Mouse (Mus musculus) 3134 (cell line): ENCODE data around the gene Prune1.

Source experiments
- DNase-seq: peaks from one replicate; pipeline ENCODE4 v3.0.0-alpha.2; 2011; ENCODE audit warnings: low spot score; ENCODE audit not compliant: insufficient read length; ENCODE audit errors: extremely low read depth

Gene Prune1

DNA sequence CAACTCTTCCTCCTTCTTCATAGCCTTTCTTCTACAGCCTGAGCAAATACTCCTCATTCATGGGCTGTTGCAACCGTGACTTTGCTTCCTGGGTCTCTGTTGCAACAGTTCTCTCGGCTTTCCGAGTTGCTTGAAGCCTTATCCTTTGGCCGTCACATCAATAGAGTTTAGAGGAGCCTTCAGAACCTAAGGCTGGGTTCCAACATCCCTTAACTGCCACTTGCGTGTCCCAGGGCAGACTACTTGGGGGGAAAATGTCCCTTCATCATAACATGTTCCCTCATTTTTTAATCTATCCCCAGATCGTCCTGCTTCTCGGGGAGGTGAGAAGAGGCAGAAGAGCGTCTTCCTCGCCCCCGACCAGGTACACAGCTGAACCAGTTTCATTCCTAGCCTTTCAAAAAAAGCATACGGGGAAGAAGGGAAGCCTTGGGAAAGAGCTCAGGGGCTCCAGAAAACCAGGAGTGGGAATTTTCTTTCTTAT is 547 bp upstream of the Prune1 start:
- DNase-seq = peak; percentile 52

DNA sequence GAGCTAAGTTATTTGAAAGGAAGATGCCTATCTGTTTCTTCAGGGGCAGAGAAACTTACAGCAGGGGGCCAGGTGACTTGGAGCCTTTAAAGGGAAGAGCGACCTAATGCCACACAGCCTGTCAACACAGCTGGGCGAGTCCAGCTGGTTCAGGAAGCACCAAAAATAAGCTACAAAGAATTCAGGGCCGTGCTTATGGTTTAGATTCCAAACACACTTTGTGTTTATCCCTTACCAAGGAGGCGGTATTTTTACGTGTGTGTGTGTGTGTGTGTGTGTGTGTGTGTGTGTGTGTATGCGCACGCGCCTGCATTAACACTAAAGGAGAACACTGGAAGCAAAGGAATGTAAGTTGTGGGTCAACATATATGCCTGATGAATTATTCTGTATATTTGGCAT is 1.1 kb downstream of the Prune1 start:
- no peak for DNase-seq

DNA sequence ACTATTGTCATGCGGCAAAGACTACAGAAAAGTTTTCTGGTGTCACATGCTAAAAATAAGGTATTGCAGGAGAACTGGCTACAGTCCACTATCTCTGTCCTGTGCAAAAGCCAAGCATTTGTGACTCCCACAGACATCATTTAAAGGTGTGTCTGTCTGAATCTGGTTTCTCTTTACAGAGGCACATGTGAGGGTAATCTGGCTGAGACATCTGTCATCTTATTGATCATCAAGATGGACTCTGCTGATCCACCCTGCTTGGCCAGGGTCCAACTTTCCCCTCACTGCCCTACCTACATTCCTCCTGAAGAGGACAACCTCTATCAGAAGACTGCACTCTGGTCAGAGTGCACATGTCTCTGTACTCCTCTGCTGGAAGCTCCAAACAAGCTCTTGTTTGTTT is 4.7 kb downstream of the Prune1 start:
- no peak for DNase-seq

DNA sequence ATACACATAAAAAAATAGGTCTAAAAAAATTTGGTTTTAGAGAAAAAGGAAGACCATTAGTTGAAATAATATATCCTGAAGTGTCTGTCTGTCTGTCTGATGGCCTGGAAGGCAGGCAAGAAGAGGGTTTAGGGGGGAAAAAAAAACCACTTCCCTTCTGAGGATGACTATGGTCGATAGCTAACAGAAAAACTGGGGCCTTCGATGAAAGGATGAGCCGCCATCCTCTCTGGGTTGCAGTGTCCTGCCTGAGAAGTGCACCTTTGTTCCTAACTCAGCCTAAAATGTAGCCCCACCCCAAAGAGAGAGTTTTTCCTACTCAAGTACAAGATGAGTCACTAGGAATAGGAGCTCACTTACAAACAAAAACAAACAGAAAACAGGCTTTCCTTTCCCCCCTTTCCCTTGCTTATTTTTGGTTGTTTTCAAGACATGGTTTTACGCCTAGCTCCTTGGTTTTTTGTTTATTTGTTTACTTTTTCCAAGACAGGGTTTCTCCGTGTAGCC is 5.4 kb downstream of the Prune1 start:
- DNase-seq = no peak

DNA sequence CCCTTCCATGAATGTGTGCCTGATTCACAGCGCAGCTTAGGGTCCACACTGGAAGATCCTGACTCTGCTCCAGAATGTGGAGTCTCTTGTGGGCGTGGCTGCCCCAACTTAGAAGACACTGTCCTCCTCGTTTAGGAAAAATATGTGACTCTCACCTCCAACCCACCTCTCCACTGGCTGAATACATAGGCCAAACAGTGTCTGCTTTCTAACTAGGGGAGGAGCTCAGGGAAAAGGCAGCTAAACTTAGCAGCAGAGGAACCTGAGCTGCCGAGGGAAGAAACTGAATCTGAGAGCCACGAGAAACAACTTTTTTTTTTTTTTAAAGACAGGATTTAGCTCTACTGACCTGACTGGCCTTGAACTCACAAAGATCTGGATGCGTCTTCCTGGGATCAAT is 6.7 kb downstream of the Prune1 start:
- no peak for DNase-seq

DNA sequence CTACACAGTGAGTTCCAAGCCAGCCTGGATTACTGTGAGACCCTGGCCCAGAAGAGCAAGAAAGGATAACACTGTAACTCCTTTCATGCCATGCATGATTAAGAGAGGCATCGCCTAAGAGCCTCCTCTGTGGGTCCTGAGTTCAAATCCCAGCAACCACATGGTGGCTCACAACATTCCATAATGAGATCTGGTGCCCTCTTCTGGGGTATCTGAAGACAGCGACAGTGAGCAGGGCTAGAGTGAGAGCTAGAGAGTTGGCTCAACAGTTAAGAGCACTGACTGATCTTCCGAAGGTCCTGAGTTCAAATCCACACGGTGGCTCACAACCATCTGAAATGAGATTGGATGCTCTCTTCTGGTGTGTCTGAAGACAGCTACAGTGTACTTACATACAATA is 7.4 kb downstream of the Prune1 start:
- DNase-seq = no peak

DNA sequence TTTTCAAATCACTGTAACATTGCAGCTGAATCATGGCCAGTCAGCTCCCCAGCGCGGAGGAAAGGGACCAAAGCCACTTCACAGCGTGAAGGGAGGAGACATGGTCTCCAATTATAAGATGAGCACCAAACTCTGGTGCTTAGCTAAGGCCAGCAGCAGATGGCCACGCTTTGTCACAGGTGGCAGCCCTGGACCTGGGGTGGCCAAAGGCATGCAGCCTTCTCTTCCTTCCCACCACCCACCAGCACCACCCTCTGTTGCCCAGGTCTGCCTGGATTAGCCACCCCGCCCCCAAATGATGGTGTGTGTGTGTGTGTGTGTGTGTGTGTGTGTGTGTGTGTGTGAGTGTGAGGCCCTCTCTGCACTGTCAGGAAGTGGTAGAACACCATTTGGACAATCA is 8.4 kb downstream of the Prune1 start:
- no peak for DNase-seq

DNA sequence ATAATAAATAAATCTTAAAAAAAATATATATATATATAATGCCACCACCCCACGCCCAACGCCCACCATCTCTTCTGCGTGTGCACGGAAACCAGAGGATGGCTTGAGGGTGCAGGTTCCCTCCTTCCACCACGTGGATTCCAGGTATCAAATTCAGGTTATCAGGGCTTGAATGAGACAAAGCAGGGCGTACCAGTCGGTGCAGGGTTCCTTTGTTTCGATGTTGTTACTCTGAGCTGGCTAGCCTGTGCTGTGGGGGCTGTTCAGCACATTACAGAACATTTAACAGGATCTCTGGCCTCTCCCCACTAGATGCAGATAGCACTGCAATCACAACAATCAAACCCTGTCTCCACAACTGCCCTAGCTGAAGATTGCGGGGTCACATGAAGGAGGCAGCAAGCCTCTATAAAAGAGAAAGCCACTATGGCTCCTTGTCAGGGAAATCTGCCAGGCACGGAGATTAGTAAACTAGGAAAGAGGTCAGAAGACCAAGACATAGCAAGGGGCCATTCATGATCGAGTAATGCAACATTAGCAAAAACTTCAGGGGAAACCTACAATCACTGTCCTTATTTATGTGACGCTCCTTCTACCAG is 11.0 kb downstream of the Prune1 start:
- no peak for DNase-seq

DNA sequence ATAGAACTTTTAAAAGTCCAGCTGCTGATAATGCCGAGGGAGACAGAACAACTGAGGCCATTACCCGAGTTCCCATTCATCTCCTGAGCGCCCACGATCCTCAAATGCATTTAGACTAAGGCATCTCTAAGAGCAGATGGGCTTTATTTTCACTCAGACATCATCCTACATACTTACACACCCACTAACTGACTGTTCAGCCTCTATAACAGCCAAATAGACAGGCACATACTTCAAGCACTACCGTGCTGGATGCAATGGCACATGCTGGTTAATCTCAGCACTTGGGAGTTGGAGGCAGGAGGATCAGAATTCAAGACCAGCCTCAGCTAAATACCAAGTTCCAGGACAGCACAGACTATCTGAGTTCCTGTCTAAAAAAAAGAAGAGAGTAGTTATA is 12.1 kb downstream of the Prune1 start:
- DNase-seq = no peak

DNA sequence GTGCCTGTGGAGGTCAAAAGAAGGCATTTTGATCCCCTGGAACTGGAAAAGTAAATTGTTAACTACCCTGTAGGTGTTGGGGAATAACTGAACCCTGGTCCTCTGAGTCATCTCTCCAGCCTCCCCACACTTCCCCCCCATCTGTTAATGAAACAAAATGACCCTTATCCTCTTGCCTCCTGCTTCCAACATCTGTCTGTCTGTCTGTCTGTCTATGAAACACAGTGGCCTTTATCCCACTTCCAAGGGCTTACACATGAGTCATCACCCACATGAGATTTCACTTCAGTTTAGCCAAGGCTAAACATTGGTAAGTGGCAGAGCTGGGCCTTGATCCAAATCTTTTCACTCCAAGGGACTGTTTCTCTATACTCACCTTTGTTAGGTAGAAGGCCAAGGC is 14.0 kb downstream of the Prune1 start:
- peak; percentile 43 for DNase-seq

DNA sequence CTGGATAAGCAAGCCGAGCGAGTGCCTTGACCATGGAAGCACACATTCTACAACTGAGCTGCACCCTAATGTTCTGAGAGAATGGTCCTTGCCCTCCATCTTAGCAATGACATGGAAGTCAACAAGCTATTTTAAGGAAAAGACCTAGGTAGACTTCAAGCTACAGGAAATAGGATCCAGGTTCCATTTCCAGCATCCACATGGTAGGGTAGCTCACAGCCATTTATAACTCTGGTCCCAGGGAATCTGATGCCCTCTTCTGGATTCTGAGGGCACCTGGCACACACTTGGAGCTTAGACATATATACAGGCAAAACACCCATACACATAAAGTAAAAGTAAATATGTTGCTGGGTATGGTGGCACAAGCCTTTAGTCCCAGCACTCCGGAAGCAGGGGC is 15.8 kb downstream of the Prune1 start:
- DNase-seq = no peak

DNA sequence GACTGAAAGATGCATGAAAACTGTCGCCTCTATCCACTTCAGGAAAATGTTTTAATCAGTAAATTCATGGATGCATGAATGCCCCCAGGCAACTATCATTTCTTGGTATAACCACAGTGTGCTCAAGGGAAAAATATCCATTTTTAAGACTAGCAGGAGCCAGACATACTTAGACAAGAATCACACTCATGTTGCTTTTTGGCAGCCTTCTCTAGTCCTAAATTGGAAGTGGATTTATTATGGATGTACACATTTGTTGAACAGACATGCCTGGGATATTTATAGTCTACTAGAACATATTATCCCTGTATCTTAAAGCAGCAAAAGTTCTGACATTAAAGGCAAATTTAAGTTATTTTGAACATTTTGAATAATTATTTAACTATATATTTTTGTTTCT is 17.2 kb downstream of the Prune1 start:
- no peak for DNase-seq

DNA sequence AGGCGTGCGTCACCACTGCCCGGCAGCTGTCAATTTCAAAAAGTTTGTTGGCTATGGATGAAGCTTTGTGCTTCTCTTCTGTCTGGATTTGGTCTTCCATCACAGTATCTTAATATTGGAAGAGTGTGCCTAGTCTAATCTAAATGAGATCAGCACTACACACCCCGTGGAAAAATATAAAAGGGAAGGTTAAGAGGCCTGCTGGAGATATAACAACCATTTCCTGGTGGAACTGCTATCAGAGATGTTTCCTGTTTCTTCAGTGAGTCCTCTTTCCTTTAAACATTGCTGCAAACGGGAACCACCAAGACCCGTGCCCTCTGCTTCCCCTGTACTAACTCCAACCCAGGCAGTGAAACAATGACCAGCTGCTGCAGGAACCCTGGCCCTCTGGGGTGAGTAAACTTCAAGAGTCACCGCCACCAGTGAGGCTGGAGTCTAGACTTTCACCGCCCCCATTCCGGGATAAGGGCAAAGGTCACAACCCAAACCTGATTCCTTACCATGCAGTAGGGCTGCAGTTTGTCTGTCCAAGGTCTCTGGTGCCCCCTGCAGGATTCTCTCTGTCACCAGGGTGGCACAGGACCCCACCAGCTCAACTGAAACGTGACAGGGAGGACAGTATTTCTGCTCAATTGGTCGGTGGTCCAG is 18.7 kb downstream of the Prune1 start:
- DNase-seq = no peak

DNA sequence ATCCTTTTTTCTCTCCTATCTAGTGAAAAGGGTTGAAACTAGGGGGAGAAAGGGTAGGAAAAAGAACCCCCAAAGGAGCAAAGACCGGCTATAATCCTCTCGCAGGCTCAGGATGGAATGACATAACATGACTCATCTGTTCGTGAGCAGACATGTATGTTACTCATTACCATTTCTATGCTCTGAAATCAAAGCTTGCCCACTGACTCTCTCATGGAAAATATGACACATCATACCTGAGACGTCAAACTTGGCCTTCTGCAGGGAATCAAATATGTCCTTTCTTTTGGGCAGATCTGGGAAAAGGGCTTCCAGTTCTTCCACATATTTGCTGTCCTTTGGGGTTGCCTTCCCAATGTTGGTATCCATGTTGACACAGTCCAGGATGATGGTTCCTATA is 19.9 kb downstream of the Prune1 start:
- no peak for DNase-seq

DNA sequence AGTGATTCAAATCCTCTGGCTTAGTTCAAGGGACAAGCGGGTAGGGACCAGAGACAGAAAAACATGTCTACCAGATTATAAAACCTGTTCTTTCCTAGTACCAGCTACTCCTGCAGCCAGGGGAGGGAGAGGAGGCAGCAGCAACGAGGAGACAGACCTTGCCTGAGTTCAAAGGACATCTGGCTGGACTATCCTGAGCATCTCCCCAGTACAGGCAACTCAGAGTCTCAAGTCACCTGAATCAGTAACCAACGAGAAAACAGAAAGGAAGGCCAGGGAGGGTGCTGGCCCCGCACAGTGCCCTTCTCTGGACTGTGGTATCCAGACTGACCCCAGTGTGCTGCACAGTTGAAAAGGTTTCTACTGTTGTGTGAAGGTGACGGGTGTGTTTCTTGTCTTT is 24.9 kb downstream of the Prune1 start:
- no peak for DNase-seq

DNA sequence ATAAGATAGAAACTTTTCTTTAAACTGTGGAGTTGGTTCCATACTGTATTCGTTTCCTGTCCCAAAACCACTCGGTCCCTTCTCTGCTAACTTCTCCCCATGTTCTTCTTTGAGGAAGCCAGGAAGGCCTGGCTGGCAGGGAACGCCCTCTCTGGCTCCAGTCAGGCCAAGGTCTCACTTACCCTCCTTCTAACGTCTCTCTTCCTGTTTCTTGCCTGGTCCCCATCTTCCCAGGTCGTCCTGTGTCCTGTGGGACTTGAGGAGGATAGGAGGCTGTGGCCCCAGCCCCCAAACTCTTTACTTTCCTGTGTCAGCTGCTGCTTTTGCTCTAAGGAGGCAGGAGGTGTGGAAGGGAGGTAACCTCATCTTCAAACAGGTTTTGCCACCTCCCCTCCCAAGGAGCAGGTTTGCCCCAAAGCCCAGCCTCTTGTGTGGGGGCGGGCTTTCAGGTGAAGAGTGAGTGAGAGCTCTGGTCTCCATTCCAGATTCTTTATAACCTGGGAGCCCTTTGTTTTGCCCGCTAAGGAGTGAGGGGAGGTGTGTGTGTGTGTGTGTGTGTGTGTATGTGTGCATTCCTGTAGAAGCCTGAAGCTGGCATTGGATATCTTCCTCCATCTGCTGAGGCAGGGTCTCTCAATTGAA is 31.0 kb downstream of the Prune1 start, which contains the start of gene Bnipl:
Gene Bnipl, minus strand, starts transcription at position 411 of the 642 bp plus-strand sequence.
- no peak for DNase-seq

DNA sequence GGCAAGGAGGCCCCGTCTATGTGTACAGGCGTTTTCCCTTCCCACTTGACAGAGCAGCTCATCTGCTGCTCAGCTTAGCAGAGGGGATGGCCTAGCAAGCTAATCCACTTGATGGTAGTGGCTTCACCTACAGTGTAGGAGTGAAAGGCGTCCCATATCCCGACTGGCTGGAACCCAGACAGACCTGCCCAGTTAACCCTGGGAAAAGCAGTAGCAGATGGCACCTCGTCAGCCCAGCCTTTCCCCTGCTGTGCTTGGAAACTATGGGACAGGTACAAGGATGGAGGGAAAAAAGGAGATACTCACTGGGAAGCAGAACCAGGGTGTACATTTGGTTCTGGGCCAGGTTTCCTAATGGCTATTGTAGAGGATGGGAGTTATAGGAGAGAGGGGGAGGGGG is 31.5 kb downstream of the Prune1 start:
- no peak for DNase-seq

DNA sequence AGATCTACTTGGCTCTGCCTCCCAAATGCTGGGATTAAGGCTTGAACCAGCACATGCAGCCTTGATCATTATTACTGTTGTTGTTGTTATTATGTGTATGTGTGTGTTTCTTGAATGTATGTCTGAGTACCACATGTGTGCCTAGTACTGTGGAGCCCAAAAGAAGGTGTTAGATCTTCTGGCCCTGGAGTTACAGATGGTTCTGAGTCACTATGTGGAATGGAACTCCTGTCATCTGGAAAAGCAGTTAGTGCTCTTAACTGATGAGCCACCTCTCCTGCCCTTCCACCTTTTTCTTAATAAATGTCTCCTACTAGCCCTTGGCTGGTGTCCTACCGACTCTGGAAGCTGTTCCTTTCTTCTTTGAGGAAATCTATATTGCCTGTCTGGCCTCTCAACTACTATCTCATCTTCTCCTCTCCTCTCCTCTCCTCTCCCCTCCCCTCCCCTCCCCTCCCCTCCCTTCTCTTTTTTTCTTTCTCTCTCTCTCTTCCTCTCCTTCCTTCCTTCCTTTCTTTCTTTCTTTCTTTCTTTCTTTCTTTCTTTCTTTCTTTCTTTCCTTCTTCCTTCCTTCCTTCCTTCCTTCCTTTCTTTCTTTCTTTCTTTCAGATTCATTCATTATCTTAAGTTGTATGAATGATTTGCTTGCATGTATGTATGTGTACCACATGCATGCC is 34.1 kb downstream of the Prune1 start:
- DNase-seq = no peak

DNA sequence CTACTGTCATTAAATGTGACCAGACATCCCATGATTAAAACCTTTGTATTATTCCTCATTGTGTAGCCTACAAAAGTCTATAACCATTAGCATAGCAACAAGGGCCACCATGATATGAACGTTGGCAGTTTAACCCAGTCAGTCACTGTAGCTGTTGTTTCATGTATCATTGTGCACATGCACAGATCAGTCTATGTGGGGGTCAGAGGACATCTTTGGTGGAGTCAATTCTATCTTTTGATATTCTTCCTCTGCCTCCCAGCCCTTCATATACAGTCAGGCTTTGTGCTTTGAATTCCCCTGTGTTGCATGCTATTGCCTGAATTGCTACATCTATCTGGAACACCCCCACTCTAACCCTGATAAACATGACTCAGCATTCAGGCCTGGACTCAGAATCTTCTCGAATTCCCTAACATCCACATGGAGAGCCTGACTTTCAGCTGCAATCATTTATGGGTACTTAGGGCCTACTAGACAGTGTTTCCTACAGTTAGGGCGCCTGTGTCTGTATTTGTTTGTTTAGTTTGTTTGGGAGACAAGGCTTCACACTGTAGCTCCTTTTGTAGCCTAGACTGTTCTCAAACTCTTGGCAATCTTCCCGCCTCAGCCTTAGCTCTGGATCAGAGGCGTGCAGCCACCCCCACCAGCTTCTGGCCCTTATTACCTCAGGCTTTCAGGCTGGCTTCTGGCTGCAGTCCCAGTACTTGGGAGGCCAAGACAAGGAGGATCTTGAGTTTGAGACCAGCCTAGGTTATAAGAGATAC is 35.2 kb downstream of the Prune1 start:
- peak; percentile 62 for DNase-seq

DNA sequence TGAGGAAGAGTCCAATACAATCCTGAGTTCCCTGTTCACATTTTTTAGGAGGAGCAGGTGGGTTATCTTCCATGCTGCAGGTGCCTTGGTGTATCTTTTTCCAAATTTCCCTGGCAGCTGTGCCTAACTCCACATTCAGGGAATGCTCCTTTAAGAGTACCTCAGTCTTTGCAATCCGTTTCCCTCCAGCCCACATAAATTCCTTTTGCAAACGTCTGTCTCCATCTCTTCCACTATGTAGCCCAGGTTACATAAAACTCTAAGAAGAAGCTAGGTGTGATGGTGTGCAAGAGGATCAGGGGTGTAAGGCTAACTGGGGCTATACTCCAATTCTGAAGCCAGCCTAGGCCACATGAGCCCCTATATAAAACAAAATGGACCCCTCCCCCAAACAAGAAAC is 38.8 kb downstream of the Prune1 start:
- no peak for DNase-seq

DNA sequence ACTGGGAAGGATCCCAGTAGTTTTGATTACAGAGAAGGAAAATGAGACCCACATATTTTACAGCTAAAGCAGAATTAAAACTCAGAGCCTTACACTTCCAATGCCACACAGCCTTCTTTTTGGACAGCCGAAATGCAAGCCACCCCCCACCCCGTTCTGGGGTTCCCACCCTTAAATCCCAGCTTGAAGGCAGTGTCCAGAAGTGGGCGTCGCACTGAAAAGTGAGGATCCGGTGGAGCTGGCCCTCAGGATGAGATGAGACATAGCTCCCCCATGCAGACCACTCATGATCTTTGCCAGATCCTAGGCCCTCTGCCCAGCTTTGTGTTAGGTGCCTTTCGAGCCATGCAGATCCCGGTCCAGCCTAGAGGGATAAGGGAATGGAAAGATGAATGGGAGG is 40.4 kb downstream of the Prune1 start, which contains the start of gene Gm128:
Gene Gm128, minus strand, starts transcription at position 101 of the 400 bp plus-strand sequence.
- DNase-seq = no peak
